Mouse (Mus musculus) T-cell, adult 2 months (primary cell): ENCODE data around the gene Glul.

Experiments
- DNase-seq: peaks from one replicate; pipeline ENCODE4 v3.0.0; 2022; ENCODE audit warnings: low spot score

The Glul gene

DNA sequence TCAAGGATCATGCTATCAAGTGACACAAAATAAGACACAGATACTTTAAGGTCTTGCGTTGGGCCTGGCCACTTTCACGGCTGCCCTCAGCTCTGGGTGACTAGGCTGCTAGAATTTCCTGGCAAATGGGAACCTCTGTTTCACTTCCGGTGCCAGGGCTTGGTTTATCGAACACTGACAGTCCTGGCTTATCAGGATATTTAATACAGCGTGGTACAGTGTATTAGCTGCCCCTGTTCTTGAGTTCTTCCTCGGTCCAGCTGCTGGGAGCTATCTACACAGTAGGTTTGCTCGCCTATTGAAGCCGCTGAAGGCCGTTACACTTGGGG is 10.2 kb downstream of the Glul start:
- DNase-seq = no peak

DNA sequence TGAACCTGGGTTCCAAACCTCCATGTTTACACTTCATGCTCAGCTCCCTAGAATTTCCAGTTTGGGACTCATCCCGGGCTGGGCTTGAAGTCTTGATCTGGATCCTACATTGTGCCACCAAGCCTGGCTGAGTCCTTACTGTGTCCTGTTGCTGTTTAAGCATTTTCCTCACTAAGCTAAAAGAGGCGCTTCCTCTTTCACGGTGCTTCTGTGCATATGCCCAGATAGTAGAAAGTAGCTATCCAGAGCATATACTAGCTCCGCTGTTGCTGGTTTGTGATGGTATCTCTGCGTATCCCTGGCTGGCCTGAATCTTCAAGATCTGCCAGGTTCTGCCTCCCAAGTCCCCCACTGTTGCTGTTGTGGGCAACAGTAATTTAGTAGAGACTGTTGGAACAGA is 10.7 kb downstream of the Glul start:
- DNase-seq = no peak

DNA sequence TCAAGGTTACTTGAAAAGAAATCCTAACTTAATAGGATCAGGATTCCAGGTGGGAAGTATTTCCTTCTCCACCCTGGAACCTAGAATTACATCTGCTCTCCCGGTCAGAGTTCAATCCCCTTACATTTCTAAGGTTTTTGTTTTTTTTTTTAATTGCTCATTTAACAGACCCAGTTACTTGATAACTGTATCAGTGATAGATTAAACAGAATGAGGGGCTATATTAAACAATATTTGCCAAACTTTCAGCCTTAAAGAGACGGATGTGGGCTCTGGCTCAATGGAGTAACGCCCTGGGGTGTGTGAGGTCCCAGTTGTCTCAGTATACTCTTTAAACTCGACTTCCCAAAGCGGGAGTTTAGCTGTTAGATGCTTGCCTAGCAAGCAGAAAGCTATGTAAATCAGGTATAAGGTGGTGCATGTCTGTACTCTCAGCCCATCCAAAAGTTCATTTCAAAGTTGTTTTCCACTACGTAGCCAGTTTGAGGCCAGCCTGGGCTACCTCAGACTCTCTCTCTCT is 11.6 kb downstream of the Glul start:
- no peak for DNase-seq

DNA sequence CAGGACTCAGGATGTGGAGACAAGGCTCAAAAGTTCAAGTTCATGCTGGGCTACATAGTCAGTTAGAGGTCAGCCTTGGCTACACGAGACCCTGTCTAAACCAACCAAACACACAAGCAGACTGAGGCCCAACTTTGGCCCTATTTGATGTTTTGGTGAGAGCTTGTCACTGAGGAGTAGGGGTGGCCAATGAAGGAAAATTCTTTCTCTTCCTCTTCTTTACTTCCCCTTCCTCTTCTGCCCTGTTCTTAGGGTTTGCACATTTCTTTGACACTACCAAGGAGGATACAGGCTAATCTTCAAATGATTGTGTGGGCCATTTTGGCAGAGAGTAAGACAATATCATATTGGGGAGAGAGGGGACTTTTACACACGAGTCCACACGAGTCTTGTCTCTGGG is 14.1 kb downstream of the Glul start:
- no peak for DNase-seq

DNA sequence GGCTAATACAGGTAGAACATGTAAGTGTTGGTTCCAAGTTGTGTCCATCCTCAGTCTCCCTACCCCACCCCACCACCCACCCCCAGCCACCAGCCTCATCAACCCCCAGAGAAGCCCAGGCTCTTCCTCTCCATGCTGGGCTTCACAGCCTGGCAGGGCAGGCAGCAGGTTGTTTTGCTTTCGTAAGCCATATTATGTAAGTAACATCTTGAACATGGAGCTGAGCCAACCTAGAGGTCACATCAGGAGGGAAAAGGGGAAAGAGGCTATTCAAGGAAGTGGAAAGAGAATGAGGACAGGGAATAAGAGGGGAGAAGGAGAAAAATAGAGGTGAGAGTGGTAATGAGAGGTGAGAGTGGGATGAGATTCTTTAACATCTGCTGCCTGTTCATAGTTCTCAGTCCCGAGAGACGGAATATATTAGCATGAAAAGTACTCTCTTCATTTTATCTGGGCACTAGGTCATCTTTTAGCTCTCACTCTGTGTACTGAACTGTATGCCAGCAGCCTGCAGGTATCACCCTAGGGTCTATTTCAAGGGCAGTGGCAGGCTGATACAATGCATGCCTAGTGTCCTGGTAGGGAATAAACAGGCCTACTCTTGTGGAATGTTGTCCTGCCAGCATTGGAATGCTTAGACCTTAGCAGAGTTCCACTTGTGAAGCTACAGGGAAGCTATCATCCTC is 18.9 kb downstream of the Glul start:
- DNase-seq = no peak

DNA sequence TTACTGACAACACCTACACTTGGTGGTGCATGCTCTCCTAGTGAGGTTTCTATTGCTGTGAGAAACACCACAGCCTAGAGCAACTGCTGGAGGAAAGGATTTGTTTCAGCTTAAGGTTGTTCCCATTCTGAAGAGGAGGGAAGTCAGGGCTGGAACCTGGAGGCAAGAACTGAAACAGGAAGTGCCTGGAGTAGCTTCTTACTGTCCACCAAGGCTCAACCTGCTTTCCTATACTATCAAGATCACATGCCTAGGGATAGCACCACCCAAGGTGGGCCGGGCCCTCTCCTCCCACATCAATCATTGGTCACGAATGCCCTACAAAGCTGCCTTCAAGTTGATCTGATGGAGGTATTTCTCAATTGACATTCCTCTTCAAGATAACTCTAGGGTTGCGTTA is 21.9 kb downstream of the Glul start:
- DNase-seq = no peak

DNA sequence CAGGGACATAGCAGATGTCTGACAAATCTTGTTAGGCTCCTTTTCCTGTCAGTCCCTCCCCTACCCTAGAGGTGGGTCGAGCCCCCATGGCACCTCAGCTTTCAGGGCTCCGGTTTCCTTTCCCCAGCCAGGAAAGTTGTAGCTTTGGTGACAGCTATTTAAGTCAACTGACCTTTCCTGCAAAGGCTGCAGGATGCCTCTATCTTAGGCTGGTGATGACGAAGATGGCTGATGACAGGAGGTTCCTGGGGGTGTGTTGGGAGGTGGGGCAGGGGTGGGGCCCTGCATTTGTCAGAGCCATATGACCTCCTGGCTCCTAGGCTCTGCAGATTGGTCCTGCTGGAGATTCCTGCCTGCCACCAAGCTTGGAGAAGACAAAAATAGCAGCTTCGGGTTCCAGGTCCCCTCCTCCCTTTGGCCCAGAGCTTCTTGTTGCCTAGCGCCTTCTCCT is 22.9 kb downstream of the Glul start:
- no peak for DNase-seq

DNA sequence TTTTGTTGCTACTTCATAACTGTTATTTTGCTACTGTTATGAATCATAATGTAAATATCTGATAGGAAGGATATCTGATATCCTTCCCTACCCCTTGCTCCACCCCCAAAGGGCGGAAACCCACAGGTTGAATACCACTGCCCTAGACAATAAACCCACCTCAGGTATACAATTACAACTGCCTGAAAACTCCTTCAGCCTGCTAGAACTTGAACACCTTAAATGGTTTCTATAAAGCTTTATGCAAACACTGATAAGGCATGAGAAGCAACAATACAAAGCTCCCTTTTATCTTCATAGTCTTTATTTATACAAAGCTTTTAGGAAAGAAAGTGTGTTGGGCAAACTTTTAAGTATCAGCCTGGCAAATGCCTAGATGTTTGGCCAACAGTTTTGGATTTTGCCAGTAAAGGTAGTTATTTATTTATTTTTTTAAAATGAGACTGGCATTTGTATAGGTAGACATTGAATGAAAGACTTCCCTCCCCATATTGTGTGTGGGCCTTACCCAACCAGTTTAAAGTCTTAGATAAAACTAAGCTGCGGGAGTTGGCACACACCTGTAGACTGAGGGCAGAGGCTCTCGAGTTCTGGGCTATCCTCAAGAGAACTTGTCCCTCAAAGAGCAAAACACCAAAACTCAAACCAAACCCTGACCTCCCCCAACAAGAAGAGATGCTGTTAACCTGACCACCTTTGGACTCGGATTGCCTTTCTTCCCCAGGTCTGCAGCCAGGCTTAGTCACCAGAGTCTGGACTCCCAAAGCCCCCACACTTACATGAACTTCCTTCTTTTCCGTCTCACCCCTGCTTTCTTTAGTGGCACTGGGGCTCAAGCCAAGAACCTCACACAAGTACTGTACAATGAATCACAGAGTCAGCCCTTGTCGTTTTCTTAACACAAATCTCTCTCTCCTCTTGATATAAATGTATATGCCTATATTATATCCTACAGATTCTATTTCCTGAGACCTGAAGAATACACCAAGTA is 24.9 kb downstream of the Glul start:
- no peak for DNase-seq

DNA sequence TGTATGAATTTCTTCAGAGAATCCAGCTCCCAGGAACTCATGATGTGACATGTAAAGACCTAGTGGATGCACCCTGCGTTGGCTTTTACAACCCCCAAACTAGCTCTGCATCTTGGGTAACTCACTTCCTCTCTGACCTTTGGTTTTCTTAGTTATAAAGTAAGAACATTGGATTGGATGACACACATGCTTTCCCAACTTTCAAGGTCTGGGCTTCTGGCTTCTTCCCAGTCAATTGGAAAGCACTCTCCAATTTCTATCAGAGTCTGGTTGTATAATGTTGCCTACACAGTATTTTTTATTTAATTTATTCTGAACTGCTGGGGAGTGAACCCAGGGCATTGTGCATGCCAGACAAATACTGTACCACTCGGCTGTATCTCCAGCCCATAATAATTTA is 30.7 kb downstream of the Glul start:
- DNase-seq = no peak

DNA sequence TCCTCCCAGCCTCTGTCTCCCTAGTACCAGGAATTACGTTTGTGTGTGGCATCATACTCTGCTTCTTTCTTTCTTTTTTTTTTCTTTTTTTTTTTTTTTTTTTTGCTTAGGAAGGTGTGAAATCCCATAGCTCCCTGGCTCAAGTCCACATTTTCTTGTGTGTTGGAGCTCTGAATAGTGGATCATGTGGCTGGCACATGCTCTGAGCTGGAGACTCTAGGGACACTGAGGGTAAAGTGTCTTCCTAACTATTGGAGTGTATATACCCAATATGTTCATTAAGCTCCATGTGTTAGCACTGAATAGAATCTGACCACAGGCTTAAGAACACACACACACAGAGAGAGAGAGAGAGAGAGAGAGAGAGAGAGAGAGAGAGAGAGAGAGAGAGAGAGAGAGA is 34.0 kb downstream of the Glul start:
- DNase-seq = no peak

DNA sequence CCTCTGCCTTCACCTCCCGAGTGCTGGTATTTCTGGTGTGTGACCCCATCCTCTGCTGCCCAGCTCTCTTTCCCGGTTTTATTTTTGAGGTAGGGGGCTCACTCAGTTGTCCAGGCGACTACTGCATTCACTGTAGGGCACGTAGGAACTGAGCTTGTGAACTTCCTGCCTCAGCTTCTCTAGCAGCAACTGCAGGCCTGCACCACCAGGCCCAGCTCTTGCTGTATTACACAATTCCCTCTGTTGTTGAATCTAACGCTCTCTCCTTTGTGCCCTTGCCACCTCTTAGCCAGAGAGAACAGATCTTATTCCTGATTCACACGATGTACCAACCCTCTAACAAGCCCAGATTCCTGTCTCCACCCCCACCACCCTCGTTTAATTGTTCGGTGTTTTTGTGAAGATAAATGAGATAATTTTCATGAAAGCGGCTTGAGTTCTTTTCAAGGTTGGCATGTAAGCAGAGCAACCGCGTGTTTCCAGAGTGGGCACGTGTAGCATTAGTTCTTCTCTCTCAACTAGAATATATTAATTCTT is 36.2 kb downstream of the Glul start:
- no peak for DNase-seq

DNA sequence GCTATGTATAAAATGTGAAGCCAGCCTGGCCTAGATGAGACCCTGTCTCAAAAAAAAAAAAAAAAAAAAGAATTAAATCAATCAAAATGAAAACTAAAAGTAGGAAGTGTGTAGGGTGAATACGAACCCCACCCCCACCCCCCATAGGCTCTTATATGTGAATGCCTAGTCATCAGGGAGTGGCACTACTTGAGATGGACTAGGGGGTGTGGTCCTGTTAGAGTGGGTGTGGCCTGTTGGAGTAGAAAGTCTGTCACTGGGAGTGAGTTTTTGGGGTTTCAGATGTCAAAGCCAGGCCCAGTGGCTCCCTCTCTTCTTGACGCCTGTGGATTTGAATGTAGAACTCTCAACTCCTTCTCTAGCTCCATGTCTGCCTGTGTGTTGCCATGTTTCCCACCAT is 37.3 kb downstream of the Glul start:
- DNase-seq = no peak

DNA sequence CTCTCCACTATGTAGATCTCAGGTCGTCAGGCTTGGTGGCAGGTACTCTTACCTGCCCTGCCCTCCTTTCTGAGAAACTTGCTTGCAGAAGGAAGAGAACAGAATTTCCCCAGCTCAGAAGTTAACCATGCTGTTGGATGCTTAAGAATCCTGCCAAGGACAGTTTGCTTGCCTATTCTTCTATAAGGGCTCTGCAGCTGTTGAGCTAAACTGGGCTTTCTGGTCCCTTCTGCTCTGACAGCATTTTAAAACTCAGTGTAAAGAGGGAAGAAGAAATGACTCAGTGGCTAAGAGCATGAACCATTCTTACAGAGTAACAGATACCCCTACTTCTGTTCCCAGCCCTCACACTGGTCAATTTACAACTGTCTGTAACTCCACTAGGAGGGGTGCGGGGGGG is 41.2 kb downstream of the Glul start:
- no peak for DNase-seq

DNA sequence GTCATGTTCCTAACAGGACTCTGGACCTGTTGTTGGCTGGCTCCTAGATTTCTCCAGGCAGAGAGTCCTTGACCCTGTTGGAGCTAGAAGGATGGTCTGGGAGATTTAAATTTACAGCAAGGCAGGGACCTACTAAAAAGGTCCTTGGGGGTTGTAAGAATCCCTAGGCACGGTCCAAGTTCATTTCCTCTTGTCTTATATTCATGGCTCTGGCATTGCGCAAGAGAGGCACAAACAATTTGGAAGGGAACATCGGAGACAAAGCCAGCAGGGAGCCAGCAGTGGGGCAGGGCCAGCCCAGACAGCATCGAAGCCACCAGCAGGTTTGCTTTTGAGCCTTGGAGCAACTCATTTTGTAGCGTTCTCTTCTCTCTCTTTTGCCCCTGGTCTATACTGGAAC is 45.4 kb downstream of the Glul start:
- DNase-seq = no peak

DNA sequence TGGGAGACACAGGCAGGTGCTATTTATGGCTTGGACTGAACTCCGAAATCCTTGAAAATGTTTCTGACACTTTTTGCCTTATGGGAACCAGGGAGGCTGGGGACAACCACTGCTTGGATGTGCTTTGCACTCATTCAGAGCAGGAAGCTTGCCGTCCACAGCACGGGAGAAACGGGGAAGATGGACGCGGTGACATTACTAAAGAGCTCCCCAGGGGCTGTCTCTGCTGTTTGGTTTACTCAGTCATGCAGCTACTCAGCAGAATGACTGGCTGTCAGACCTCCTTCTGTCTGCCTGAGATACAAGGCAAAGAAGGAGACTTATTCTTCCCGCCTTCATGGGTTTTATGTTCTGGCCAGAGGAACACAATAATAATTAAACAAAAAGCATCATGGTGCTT is 47.2 kb downstream of the Glul start:
- no peak for DNase-seq

DNA sequence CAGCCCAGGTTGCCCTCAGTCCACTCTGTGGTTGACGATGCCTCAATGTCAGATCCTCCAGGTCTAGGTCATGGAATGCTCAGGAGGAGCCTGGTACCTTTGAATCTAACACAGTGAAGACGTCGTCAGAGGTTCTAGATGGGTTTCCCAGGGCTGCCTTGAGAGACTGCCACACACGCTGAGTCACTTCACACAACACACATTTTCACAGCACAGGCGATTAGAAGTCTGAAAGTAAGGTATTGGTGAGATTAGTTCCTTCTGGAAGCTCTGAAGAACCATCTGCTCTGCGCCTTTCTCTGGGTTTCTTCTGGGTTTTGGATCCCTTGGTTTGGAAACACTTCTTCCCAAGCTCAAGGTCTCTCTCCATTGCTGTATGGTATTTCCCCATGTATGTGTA is 48.1 kb downstream of the Glul start:
- DNase-seq = no peak

DNA sequence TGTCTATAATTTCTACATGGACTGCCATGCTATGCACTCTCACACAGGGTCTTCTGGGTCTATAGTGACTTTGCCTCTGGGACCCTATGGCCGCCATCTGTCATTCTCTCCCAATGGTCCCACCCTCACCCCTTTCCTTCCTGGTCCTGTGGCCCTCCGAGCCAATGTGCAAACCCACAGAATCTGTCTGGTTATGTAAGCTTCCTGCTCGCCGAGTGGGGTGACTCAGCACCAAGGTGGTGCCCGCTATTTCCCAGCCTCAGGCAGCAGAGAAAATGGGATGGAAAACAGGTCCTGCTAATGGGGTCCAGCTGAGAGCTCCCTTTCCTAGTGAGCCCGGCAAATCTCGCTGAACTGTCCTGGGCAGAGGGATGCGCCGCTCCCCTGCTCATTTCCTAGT is 53.5 kb downstream of the Glul start:
- no peak for DNase-seq

DNA sequence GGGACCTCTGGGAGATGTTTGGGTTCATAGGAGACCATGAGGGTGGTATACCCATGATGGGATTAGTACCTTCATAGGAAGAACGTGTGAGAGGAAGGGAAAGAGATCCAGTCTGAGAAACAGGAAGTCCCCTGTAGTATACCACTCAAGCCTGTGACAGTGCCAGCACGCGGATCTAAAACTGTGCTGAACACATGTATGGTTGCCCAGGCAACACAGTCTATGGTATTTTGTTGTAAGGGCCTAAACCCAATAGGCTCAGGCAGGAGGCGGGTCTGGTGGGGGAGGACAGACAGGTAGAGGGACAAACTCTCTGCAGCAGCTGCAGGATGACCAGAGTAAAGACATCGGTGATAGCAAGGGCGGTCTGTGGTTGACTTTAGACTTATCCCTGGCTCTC is 54.1 kb downstream of the Glul start:
- DNase-seq = no peak

DNA sequence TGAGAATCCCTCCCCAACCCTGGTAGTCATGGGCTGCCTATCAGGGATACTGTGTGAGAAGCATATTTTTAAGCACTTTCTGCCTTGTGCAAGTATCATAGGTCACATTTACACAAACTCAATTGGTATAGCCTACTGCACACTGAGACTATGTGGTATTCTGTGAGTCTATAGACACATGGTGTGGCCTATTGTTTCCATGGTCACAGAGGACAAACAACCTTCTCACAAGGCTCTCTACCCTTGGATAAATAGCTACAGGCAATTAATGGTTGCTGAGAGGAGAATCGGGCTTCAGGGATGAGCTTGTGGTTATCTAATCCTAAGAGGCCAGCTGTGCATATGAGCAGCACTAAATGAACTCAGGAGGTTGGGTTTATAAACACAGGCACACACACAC is 58.1 kb downstream of the Glul start:
- DNase-seq = no peak
